Mouse (Mus musculus): ENCODE measurements around the gene Gm19345. TPM values are rescaled to one million over a fixed set of nuclear protein-coding genes. Genes with fewer than 3 reads are reported as not detected.
A peak's percentile ranks its signal among the peaks of the same experiment; 100 is the strongest.

Gene Gm19345
- total RNA-seq (2021), result not detected
- long read RNA-seq, experiment 1, result 0 reads
- long read RNA-seq, experiment 2, result 0 reads

DNA sequence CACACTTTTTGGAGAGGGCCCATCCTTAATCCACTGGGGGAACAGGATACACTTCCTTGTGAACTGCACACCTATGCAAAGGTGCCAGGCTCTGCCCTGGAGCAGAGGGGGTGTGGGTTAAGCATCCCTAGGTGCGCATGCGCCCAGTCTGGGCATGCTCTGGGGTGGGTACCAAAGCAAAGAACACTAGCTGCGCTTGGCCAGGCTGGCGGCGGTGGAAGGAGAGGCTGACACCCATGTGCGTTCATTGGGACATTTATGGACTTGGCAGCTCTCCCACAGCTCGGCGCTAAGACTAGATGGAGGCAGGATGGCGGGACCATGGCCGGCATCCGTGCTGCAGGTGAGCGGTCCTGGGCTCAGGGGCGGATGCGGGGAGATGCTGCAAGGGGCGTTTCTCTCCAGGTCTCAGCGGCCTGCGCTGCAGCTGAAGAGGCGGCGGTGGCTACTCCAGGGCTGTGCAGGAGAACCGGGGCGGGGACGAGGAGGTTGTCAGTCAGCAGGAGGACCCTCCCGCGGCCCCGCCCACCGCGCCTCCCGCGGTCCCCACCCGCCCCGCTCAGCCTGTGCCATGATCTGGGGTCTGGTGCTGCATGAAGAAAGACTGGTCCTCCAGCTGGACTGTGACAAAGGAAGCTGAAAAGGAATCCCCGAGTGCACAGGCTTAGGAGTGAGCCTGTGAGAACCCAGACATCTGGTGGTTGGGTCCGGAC is at the start of gene Gm19345:
Gene Gm19345 (plus strand): TSS at position 146 of the 713 bp plus-strand sequence.
- no peak for DNase-seq

DNA sequence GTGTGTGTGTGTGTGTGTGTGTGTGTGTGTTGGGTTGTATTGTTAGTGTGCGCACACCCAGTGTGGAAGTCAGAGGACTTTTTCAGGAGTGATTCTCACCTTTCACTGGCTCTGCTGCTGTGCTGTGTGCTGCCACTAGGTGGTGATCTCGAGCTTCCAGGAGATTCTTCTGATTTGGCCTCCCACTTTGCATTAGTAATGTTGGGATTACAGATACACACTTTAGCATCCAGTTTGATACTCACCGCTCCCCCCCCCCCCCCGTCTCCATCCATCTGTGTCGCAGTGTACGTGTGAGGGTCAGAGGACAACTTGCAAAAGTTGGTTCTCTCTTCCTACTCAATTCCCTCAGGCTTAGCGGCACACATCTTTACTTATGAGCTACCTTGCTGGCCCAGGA is 48.8 kb upstream of the Gm19345 start:
- DNase-seq, result peak; percentile 87

DNA sequence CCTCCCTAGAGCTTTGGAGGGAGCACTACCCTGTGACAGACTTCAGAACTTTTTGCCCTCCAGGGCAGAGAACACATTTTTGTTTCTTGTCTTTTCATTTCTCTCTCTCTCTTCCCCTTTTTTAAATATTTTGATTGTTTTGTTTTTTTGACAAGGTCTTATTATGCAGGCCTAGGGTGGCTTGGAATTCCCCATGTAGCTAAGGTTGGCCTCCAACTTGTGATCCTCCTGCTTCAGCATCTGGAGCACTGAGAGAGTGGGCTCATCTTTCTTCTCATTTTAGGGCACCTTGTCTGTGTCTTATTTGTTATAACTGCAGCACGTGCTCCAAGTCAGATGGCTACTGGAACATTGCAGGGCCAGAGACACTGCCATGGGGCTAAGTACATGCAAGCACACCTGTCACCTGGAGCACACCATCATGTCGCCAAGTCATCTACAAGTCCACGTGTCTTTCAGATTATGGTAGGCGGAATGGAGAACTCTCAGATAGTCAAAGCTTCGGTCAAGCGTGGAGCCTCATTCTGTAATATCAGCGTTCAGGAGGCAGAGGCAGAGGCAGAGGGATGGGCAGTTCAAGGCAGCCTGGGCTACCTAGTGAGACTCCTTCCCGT is 45.3 kb upstream of the Gm19345 start:
- DNase-seq, result no peak

DNA sequence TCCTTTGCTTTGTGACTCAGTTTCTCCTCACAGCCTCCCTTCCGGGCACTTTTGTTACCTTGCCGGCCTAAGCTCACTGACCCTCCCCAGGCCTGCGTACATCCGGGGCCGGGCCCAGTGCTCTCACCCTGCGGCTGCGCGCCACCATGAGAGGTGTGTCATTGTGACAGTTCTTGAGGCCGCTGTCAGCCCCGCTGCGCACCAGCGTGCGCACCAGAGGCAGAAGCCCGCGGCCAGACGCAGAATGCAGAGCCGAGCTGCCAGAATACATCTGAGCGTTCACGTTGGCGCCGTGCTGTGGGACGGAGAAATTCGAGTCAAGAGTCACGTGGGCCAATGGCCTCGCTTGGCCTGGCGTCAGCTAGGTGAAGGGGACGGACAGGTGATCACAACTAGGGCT is 42.4 kb upstream of the Gm19345 start:
- peak; percentile 65 for DNase-seq

DNA sequence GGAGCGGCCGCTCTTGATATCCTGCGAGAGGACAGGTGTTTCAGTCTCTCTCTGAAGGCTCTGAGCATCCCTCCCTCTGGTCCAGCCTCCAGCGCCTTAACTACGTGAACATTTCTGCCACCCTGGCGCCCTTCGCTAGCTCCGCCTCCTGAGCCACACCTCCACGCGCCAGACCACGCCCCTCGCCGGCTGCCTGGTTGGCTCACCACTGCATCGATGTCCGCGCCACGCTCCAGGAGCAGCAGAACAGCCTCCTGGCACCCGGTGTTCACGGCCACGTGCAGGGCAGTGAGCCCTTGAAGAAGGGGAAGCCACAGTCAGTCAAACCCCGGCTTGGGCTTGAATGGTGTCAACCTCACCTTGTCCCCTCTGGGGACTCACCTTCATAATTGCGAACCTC is 40.7 kb upstream of the Gm19345 start:
- peak; percentile 58 for DNase-seq

DNA sequence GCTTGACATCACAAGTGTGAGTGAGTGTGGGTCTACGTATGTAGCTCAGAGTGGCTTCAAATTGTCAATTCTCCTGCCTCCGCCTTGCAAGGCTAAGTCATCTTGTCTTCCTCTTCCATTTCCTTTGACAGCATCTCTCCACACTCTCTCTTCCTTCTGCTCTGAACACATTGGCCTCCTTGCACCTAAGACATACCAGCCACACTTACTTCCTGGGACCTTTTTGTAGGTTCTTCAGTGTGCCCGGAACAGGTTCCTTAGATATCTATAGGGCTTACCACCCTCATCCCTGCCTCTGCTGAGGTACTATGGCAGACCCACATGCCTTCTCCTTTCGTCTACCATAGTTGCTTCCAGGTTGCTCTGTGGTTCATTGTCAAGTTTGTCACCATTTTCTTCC is 38.6 kb upstream of the Gm19345 start:
- no peak for DNase-seq

DNA sequence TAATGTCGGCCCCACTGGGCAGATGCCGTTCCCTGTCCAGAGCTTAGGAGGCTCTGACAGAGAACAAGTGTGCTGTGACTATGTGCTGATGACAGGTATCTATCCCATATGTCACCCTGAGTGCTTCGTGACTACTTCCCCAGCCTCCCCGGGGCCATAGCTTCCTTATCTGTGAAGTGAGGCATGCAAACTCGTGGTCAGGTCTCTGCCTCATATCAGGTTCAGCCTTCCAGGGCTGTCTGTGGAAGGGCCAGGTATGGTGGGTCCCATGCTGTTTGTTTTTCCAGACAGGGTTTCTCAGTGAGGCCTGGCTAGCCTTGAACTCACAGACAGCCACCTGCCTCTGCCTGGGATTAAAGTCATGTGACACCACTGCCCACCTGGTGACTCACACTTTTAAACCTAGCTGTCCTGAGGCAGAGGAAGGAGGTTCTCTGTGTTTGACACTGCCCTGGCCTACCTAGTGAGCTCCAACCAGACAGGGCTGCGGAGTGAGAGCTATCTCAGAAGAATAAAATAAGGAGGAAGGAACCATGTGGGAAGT is 38.2 kb upstream of the Gm19345 start:
- no peak for DNase-seq

DNA sequence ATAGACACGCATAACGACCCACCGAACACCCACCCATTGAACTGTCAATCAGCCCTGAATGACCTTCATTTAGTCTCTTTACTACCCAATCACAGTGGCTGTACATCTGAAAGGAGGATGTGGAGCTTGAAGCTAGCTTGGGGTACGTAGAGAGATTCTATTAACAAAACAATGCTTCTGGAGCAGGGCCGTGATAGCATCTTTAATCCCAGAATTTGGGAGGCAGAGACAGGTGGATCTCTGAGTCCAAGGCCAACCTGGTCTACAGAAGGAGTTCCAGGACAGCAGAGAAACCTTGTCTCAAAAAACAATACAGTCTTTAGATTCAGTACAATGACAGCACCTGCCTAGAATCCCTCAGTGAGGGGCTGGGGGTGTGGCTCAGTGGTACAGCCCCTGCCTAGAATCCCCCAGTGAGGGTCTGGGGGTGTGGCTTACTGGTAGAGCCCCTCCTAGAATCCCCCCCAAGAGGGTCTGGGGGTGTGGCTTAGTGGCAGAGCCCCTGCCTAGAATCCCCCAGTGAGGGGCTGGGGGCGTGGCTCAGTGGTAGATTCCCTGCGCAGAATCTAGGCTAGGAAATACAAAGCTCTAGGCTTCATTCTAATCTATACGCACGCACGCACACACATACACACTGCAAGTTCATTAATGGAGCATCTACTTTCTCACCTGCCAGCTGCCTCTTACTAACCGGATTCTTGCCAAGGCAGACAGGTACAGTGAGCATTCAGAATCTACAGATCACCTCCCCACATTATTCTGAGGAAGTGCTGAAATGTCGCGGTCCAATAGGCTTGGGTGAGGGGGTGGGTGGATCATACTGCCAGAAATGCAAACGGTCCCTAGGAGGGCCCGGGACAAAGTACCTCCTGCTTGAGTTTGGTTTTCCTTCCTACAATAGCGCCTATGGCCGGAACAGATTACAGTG is 36.2 kb upstream of the Gm19345 start:
- DNase-seq, result no peak

DNA sequence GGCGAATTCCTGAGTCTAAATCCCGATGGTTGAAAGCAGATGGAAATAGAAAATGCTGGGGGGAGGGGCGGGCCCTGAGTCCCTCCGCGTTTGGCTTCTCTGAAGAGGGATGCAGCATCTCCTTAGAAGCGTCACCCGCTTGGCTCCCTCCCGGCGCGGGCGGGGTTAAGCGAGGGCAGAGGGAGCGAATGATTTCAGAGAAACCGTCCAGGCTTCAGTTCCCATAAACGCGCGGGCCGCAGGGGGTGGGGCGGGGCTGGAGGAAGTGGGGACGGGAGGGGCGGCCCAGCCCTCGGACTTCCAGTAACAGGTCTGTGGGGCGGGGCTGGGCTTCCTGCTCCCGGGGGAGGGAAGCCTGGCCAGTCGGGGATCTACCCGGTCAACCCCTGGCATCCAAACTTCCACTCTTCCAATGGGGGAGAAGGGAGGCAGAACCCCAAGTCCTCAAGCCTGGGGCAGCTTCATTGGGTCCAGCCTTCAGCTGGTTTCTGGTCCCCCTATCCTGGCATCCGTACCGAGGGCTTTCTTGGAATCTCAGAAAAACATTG is 35.5 kb upstream of the Gm19345 start:
- peak; percentile 92 for DNase-seq

DNA sequence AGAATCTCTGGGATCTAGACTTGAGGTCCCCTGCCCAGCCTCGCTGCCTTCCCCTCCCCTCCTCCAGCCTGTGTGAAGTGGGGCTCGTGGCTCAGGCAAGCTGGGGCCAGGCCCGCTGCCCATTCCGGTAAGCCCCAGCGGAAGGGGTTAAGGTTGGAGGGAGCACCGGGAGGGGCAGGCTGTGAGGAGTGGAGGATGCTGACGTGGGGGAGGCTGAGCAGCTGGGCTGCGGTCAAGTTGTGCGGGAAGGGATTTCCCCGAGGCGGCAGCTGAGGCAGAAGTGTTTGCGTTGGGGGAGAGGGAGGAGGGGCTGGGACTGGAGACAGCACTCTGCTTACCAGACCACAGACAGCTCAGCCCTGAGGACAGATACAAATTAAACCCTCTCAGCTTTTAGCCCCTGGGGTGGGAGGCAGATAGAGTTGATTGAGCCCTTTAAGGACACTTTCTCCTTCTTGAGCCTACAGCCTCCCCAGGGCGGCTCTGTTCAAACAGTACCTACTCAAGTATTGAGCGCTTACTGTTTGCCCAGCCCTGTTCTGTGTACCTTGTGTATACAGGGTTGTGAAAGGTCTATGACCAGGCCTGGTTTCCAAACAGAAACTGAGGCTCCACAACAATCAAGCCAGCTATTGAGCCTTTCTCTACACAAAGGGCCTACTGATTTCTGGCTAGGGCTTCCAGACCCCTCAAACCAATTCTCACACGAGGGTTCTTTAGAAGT is 34.3 kb upstream of the Gm19345 start:
- DNase-seq, result peak; percentile 53

DNA sequence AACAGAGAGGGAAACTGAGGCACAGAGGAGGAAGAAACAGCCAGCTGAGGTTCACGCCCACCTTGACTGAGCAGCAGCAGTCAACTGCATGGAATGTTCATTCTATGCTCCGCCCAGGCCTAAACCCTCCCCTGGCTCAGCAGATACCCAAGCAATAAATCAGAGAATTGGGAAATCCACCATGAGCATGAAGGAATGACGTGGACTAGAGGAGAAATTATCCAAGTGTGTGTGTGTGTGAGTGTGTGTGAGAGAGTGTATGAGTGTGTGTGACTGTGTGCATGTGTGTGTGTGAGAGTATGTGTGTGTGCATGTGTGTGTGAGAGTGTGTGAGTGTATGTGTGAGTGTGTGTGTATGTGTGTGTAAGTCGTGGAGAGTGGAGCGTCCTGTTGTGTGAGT is 33.4 kb upstream of the Gm19345 start:
- DNase-seq, result peak; percentile 65

DNA sequence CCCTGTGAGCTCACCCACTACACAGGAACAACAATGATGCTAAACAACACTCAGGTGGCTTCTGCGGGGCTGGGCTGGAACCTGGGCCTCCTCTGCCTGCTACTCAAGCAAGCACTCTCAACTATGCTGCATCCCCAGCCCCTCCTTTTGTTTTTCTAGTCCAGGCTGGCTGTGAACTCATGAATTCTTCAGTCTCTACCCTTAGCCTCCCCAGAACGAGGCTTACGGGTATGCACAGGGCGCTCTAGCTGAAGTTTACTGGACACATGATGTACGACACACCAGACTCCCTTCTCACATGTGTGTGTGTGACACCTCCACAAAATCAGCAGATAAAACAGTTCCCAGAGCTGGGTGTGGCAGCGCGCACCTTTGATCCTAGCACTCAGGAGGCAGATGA is 32.9 kb upstream of the Gm19345 start:
- DNase-seq, result no peak

DNA sequence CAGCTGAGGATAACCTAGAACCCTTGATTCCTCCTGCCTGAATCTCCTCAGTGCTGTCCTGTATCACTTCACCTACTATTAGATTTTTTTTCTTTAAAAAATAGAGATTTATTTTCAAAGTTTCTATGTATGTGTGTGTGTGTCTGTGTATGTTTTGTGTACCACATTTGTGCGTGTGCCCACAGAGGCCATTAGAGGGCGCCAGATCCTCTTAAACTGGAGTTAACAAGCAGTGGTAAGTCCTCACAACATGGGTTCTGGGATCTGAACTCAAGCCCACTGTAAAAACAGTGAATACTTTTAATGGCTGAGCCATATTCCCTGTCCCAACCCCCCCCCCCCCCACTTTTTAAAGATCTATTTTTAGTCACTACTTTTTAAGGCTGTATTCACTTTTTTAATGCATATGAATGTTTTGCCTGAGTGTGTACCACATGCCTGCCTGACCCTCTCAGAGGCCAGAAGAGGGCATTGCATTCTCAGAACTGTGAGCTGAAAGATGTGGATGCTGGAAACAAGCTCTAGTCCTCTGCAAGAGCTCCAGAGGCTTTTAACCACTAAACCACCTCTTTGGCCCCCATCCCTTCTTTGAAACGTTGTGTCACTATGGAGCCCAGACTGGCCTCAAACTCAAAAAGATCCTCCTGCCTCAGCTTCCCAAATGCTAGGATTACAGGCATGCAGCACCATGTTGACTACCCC is 31.3 kb upstream of the Gm19345 start:
- DNase-seq, result no peak

DNA sequence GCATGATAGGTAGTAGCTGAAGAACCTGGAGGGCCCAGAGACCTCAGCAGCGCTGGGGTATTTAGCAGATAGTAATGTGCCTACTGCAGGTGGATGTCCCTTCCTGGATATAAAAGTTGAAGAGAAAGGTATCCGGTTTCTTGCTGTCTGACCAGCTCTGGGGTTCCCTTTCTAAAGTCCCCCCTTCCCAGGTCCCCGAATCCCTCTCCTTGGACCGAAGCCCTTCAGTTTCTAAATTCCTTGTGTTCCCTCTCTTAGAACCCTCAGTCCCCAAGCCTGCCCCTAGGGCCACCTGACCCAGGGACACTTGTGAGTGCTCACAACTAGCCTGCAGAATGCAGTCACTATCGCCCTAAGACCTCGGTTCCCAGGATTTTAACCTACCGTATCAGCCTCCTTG is 30.2 kb upstream of the Gm19345 start:
- DNase-seq, result no peak

DNA sequence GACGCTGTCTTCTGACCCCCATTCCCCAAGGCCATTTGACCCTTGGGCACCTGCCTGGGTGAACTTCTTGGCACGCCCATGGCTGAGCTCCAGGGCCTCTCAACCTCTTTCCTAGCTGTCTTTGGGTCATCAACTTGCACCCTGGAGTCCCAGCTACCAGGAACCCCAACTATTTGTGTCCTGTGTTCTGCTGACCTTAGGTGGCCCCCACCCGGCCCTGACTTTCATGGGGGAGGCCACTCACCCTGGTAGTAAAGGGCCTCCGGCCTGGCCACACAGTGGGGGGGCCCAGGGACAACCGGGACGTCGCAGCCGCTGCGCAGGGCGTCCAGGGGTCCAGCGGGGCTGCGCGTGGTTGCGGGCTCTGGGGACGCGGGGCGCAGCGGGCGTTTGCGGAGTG is 29.6 kb upstream of the Gm19345 start:
- no peak for DNase-seq

DNA sequence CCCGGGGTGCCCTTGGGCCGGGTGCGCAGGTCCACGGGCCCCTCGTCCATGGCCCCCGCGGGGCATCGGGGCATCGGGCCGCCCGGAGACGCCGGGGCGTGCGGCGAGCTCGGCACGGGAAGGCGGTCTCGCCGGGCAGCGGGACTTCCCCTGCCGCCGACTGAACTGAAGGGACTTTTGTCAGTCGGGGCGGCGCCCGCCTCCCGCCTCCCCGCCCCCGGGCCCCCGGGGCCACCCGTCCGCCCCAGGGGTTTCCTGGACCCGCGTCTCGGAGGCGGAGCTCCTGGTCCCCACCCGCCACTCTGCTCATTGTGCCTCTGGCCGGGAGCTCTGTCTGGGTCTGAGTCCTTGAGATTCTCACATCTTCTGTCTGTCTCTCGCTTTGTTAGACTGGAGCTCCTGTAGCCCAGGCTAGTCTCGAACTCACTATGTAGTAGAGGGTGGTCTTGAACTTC is 29.2 kb upstream of the Gm19345 start, which contains the start of gene Bcl3:
Gene Bcl3 (minus strand): TSS at position 167 of the 455 bp plus-strand sequence.
- DNase-seq, result peak; percentile 86

DNA sequence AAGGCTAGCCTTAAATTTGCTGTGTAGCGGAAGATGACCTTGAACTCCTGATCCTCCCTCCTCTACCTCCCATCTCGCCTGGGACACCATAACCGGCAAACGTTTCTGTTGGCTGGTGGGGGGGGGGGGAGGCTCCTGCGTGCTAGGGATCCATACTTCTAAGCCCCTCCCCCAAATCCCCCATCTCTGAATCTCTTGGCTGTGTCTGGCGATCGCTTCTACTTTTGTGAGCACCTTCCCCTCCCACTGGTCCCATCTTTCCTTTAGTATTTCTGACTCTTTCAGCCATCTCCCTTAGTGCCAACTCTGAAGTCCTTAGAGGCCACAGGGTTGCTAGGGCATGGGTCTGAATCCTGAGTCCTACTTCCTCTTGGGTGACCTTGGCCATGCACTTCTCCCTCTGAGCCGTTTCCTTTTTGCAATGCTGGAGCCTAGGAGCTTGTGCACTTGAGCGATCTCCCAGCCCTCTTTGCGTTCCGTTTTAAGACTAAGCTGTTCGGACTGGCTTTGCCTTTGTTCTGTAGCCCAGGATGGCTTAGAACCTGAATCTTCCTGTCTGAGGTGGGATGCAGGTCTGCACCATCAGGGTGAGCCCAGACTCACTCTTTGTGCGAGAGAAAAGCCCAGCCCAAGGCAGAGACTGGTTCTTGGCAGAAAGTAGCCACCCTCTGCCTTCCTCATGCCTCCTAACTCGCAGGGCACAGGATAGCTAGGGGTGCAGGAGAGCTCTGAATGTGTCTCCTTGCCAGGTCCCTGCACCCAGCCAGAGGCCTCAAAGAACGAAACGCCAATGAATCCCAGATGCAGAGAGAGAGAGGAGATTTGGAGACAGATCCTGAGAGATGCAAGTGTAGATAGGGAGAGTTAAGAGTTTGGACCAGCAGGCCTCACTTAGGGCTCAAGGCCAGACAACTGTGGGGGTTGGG is 28.3 kb upstream of the Gm19345 start:
- DNase-seq, result peak; percentile 57

DNA sequence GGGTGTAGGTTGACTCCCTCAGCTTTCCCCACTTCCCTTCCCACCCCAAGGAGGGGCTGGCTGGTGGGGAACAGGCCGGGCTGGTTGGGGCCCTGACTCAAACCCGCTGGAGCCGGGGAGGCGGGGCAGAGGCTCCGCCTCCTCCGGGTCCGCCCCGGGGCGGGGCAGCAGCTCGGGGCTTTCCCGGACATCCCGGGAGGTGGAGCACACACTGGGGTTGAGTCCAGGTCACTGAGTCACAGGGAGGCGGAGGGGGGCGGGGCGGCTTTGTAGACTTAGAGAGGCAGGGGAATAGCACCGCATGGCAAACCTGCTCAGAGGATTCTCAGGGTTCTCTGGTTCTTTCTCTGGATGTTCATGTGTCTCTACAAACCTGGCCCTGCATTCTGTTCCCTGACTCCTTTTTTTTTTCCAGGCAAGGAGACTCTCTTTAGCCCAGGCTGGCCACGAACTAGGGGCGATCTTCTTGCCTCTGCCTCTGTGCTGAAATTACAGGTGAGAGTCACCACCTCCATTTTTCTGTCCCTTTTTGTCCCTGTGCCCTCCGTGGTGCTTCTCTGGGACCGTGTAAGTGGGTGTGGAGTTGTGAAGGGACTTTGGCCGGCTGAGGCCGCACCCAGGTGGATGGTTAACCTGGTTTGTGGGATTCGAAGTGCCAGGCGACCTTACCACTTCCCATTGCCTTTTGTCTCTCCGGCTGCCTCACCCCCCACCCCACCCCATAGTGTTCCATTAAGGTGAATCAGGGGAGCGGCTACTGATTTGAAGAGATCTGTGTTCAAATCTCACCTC is 27.4 kb upstream of the Gm19345 start:
- DNase-seq, result peak; percentile 97

DNA sequence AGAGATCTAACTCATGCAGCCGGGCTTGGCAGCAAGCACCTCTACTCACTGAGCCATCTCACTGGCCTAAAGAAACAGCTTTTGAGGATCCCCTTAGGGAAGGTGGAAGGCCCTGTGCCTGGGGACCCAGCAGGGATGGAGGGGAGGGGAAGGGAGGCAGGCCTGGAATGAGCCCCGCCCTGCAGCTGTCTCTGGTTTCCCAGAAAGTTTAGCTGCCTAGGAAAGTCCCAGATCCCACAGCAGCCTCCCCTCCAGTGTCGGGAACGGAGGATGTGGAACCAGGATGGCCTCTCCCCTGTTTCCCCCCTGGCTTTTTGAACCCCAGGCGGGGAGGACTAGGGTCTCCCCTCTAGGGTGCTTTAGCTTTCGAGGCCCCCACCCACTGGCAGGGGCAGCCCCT is 25.0 kb upstream of the Gm19345 start:
- DNase-seq, result peak; percentile 59

All from adrenal gland, postnatal 10 days (tissue).